Mouse (Mus musculus): ENCODE measurements around the gene Arfgap3. TPM values are rescaled to one million over a fixed set of nuclear protein-coding genes. Genes with fewer than 3 reads are reported as not detected.

Arfgap3 gene
- total RNA-seq, 1 experiment, result 13.5 TPM

DNA sequence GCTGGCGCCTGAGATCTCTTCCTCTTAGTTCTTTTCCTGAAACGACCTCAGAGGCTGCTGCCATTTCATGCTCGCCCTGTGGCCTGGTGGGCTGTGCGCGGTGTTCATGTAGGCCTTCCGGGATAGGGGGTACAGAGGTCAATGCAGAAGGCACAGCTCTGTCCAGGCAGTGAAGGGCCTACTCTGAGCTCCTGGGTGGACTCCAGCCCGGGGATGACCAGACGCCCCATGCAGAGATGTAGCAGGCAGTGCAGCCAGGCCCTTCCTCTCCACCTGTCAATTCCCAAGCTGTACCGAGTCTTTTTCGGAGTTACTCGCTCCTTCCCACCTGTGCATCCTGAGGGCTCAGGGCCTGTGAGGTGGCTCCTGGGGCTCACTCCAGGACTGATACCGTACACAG, 43.9 kb downstream of the Arfgap3 start:
- TF ChIP-seq ZNF384 (IDR thresholded peaks at IDR 0.05; ENCODE audit: low read depth, low read length), result no peak
- no peak for TF ChIP-seq CHD2 (IDR thresholded peaks at IDR 0.05; ENCODE audit: low read depth, low read length)
- TF ChIP-seq HCFC1 (IDR thresholded peaks at IDR 0.05; ENCODE audit: borderline replicate concordance, insufficient read depth, low read length), result no peak
- TF ChIP-seq MAFK (IDR thresholded peaks at IDR 0.05; ENCODE audit: insufficient read depth, low read depth, low read length), result no peak
- TF ChIP-seq ZC3H11A (IDR thresholded peaks at IDR 0.05; ENCODE audit: borderline replicate concordance, low read depth, low read length), result no peak
- Histone ChIP-seq H3K4me3 (ENCODE audit: insufficient read depth in 1 of 2, low read depth in 1 of 2, low read length in 2 of 2, poor library complexity in 1 of 2, severe bottlenecking in 1 of 2) (no peak overlapping the region), H3K4me1 (ENCODE audit: control insufficient read depth in 2 of 2, insufficient read depth in 2 of 2, low read length in 2 of 2, poor library complexity in 1 of 2) (peaks cover 1 to 13% of the 10 kb centered on the region in 2 experiments; a peak in 3 of 4 replicates), H3K9me3 (ENCODE audit: control insufficient read depth, insufficient read depth, low read depth, low read length) (no peaks in the 10 kb centered on the region), H3K9ac (ENCODE audit: insufficient read depth, low read depth, low read length, poor library complexity, severe bottlenecking) (no peak overlapping the region), H3K36me3 (ENCODE audit: control insufficient read depth, insufficient read depth, low read length, poor library complexity, severe bottlenecking) (no peaks in the 10 kb centered on the region), H3K27ac (ENCODE audit: insufficient read depth, low read depth, low read length, poor library complexity, severe bottlenecking) (no peak overlapping the region)
- in situ Hi-C loops (cut with MboI; ENCODE audit: low sequenced_read_pairs in 2 of 2, unreplicated experiment in 2 of 2), result no loop called here
- DNase-seq (ENCODE audit: low read depth, low spot score), result no peak

DNA sequence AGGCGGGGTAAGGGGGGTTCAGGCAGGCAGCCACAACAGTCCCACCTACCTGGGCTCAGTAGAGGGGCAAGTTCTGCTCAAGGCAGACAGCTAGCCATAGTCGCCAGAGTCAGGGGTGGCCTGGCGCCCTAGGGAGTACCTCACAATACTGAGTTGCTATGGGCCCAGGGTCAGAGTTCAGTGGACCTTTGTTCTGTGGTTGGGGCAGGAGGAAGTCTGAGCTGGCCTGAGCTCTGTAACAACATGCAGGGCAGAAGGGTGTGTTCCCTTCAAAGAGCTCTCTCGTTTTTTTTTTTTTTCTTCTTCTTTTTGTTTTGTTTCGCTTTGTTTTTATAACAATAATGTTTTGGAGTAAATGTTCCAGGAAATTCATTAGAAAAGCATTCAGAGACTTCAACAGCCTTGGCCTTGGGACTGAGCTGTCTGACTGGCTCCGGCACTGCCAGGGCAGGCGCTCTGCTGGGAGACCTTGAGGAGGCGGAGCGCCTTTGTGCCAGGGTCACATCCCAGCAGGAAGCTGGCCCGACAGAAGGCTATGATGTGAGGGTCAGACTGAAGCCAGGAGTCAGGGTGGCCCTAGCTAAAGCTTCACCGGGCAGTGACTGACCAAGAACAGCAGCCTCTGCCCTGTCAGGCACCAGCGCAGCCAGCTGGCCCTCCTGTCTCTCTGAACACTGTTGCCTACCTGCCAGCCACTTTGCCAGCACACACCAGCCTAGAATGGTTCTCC, 44.7 kb downstream of the Arfgap3 start:
- no peak overlapping the region for H3K4me3 ChIP-seq (ENCODE audit: insufficient read depth in 1 of 2, low read depth in 1 of 2, low read length in 2 of 2, poor library complexity in 1 of 2, severe bottlenecking in 1 of 2)
- H3K36me3 ChIP-seq (ENCODE audit: control insufficient read depth, insufficient read depth, low read length, poor library complexity, severe bottlenecking), result no peaks in the 10 kb centered on the region
- H3K27ac ChIP-seq (ENCODE audit: insufficient read depth, low read depth, low read length, poor library complexity, severe bottlenecking), result no peak overlapping the region; the same call in 1 of the 2 replicates
- H3K4me1 ChIP-seq (ENCODE audit: control insufficient read depth in 2 of 2, insufficient read depth in 2 of 2, low read length in 2 of 2, poor library complexity in 1 of 2), result peaks cover 1 to 13% of the 10 kb centered on the region in 2 experiments; a peak in 3 of 4 replicates
- H3K9me3 ChIP-seq (ENCODE audit: control insufficient read depth, insufficient read depth, low read depth, low read length), result no peaks in the 10 kb centered on the region
- no peak overlapping the region for H3K9ac ChIP-seq (ENCODE audit: insufficient read depth, low read depth, low read length, poor library complexity, severe bottlenecking)
- DNase-seq (ENCODE audit: low read depth, low spot score), result no peak
- in situ Hi-C loops (cut with MboI; ENCODE audit: low sequenced_read_pairs in 2 of 2, unreplicated experiment in 2 of 2), result no loop called here
- TF ChIP-seq ZC3H11A (IDR thresholded peaks at IDR 0.05; ENCODE audit: borderline replicate concordance, low read depth, low read length) (no peak), ZNF384 (IDR thresholded peaks at IDR 0.05; ENCODE audit: low read depth, low read length) (peak; percentile 64; the same call in 1 of the 2 replicates)

DNA sequence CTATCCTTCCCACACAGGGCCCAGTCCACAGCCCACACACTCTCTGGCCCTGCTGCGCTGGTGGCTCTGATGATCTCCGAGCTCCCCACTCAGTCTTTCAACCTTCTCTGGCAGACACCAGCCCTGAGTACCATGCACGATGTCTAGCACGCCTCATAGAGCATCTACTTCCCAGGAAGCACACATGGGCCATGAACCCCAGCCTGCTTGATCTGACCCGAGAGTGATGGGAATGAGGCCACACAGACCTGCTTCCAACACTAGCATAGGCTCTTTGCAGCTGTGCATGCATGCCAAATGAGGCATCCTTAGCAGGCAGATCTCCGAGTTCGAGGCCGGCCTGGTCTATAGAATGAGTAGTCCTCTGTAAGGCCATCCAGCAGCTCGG, 45.2 kb downstream of the Arfgap3 start:
- Histone ChIP-seq H3K4me1 (ENCODE audit: control insufficient read depth in 2 of 2, insufficient read depth in 2 of 2, low read length in 2 of 2, poor library complexity in 1 of 2) (peaks cover 1 to 15% of the 10 kb centered on the region in 2 experiments; a peak in 3 of 4 replicates), H3K36me3 (ENCODE audit: control insufficient read depth, insufficient read depth, low read length, poor library complexity, severe bottlenecking) (no peaks in the 10 kb centered on the region), H3K27ac (ENCODE audit: insufficient read depth, low read depth, low read length, poor library complexity, severe bottlenecking) (no peak overlapping the region; the same call in 1 of the 2 replicates), H3K9ac (ENCODE audit: insufficient read depth, low read depth, low read length, poor library complexity, severe bottlenecking) (no peak overlapping the region; the same call in 1 of the 2 replicates), H3K4me3 (ENCODE audit: insufficient read depth in 1 of 2, low read depth in 1 of 2, low read length in 2 of 2, poor library complexity in 1 of 2, severe bottlenecking in 1 of 2) (peak overlapping the region in 1 of 2 experiments; percentile 9; a peak in 2 of 4 replicates), H3K9me3 (ENCODE audit: control insufficient read depth, insufficient read depth, low read depth, low read length) (no peaks in the 10 kb centered on the region)
- no peak for DNase-seq (ENCODE audit: low read depth, low spot score)
- TF ChIP-seq MAFK (IDR thresholded peaks at IDR 0.05; ENCODE audit: insufficient read depth, low read depth, low read length), result no peak
- no peak for TF ChIP-seq ZNF384 (IDR thresholded peaks at IDR 0.05; ENCODE audit: low read depth, low read length)
- no peak for TF ChIP-seq HCFC1 (IDR thresholded peaks at IDR 0.05; ENCODE audit: borderline replicate concordance, insufficient read depth, low read length)
- TF ChIP-seq ZC3H11A (IDR thresholded peaks at IDR 0.05; ENCODE audit: borderline replicate concordance, low read depth, low read length), result no peak
- no peak for TF ChIP-seq CHD2 (IDR thresholded peaks at IDR 0.05; ENCODE audit: low read depth, low read length)
- in situ Hi-C loops (cut with MboI; ENCODE audit: low sequenced_read_pairs in 2 of 2, unreplicated experiment in 2 of 2), result no loop called here

DNA sequence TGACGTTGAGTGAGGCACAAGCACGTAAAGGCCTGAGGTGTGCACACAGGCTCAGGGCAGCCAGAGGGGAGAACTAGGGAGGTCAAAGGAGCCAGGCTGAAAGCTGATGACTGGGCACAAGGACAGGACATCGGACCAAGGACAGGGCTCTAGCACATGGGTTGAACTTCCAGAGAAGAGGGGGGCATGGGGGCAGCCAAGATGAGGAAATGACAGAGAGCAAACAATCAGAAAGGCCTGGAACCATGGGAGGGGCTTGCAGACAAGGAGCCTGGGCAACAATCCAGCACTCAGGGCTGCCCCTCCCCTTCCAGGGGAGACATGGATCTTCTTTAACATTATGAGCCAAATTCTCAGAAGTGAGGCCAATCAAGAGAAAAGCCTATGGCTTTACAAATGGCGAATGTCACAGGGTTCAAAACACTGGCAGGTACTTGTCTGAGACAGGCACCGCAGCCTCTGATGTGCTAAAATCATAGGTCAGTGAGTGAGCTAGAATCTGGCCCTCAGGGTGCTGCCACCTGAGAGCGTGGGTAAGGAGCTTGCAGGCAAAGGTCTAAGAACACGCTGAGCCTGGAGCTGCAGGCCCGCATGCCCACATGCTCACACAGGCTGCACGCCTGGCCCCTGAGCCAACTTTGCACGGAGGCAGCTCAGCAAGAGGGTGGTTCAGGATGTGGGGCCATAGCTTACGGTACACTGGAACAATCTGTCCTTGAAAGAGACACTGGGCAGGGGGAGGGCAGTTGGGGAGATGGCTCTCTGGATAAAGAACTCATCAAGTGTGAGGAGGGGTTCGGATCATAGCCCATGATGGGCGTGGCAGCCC, 46.2 kb downstream of the Arfgap3 start:
- no peak overlapping the region for H3K4me3 ChIP-seq (ENCODE audit: insufficient read depth in 1 of 2, low read depth in 1 of 2, low read length in 2 of 2, poor library complexity in 1 of 2, severe bottlenecking in 1 of 2)
- TF ChIP-seq CHD2 (IDR thresholded peaks at IDR 0.05; ENCODE audit: low read depth, low read length) (no peak), ZNF384 (IDR thresholded peaks at IDR 0.05; ENCODE audit: low read depth, low read length) (no peak), ZC3H11A (IDR thresholded peaks at IDR 0.05; ENCODE audit: borderline replicate concordance, low read depth, low read length) (no peak), MAFK (IDR thresholded peaks at IDR 0.05; ENCODE audit: insufficient read depth, low read depth, low read length) (no peak)
- no peaks in the 10 kb centered on the region for H3K36me3 ChIP-seq (ENCODE audit: control insufficient read depth, insufficient read depth, low read length, poor library complexity, severe bottlenecking)
- H3K4me1 ChIP-seq (ENCODE audit: control insufficient read depth in 2 of 2, insufficient read depth in 2 of 2, low read length in 2 of 2, poor library complexity in 1 of 2), result peaks cover 1 to 15% of the 10 kb centered on the region in 2 experiments; a peak in 3 of 4 replicates
- H3K27ac ChIP-seq (ENCODE audit: insufficient read depth, low read depth, low read length, poor library complexity, severe bottlenecking), result no peak overlapping the region
- no peak for DNase-seq (ENCODE audit: low read depth, low spot score)
- in situ Hi-C loops (cut with MboI; ENCODE audit: low sequenced_read_pairs in 2 of 2, unreplicated experiment in 2 of 2), result no loop called here
- no peaks in the 10 kb centered on the region for H3K9me3 ChIP-seq (ENCODE audit: control insufficient read depth, insufficient read depth, low read depth, low read length)
- H3K9ac ChIP-seq (ENCODE audit: insufficient read depth, low read depth, low read length, poor library complexity, severe bottlenecking), result no peak overlapping the region
